Mouse (Mus musculus) heart, postnatal 0 days (tissue): ENCODE data around the gene Cyp19a1. TPM values are rescaled to one million over a fixed set of nuclear protein-coding genes. Genes with fewer than 3 reads are reported as not detected.

Experiments used
- ATAC-seq: fragments of 200-750 bp; cut with Nextera tagmentation; 2 replicates; pipeline ENCODE4 v1.8.0; 2017; ENCODE audit warnings: low read depth, moderate number of reproducible peaks, moderate library complexity; ENCODE audit not compliant: insufficient read depth
- DNase-seq: peaks from one replicate; pipeline ENCODE4 v3.0.0-alpha.2; 2016; ENCODE audit warnings: low spot score
- H3K27ac ChIP-seq: fragments of 300-500 bp; sonication (generic); 2 replicates; pipeline ENCODE4 v1.5.1; 2014; ENCODE audit warnings: low read depth, mild to moderate bottlenecking
- H3K27me3 ChIP-seq: fragments of 300-500 bp; sonication (generic); 2 replicates; pipeline ENCODE4 v1.6.1; 2014; ENCODE audit warnings: low read length, mixed read lengths; ENCODE audit not compliant: control insufficient read depth, insufficient read depth
- H3K36me3 ChIP-seq: fragments of 300-500 bp; sonication (generic); replicated peaks from 2 replicates; pipeline ENCODE4 v1.6.1; 2014; ENCODE audit warnings: low read length, mixed read lengths; ENCODE audit not compliant: control insufficient read depth, insufficient read depth
- H3K4me1 ChIP-seq: fragments of 300-500 bp; sonication (generic); 2 replicates; pipeline ENCODE4 v1.6.1; 2014; ENCODE audit warnings: antibody characterized with exemption; ENCODE audit not compliant: control insufficient read depth, insufficient read depth
- H3K4me2 ChIP-seq: fragments of 300-500 bp; sonication (generic); 2 replicates; pipeline ENCODE4 v1.6.1; 2014; ENCODE audit warnings: low read depth, mild to moderate bottlenecking, low read length, moderate library complexity
- H3K4me3 ChIP-seq: fragments of 300-500 bp; sonication (generic); 2 replicates; pipeline ENCODE4 v1.5.1; 2014; ENCODE audit warnings: low read depth, low read length
- H3K9ac ChIP-seq: fragments of 300-500 bp; sonication (generic); replicated peaks from 2 replicates; pipeline ENCODE4 v1.6.1; 2014; ENCODE audit warnings: low read depth, low read length, mixed read lengths
- H3K9me3 ChIP-seq: fragments of 300-500 bp; sonication (generic); replicated peaks from 2 replicates; pipeline ENCODE4 v1.6.1; 2016; ENCODE audit warnings: low read length; ENCODE audit not compliant: control insufficient read depth
- CTCF ChIP-seq: IDR thresholded peaks from 2 replicates; pipeline ENCODE4 v1.5.1; 2016; ENCODE audit warnings: antibody characterized with exemption, control low read depth, low read depth
- EP300 ChIP-seq: IDR thresholded peaks from 2 replicates; pipeline ENCODE4 v1.6.1; 2016; ENCODE audit warnings: antibody characterized with exemption, low read depth
- WGBS: fragments of 180-500 bp; shearing (Covaris S2); extraction: QIAGEN DNeasy Blood & Tissue Kit; methylation state at CpG from one replicate; pipeline ENCODE4 v1.1.7; 2014; 5-methylcytosine and 5-hydroxymethylcytosine counted together
- polyA plus RNA-seq: library from polyadenylated mRNA; unstranded; fragments of >200 nt; fragmentation: Nextera tagmentation; extraction: Ambion mirVana; gene quantifications from 2 replicates; pipeline ENCODE4 v1.2.1, GENCODE M21; 2015
- total RNA-seq: library from RNA; depleted of rRNA; stranded (reverse); fragments of >200 nt; gene quantifications from 2 replicates; pipeline ENCODE4 v1.2.3, GENCODE M21; 2014; ENCODE audit warnings: low replicate concordance; rRNA removed

The Cyp19a1 gene
- total and polyA plus RNA-seq, 2 experiments from 2014 or later = not detected

DNA sequence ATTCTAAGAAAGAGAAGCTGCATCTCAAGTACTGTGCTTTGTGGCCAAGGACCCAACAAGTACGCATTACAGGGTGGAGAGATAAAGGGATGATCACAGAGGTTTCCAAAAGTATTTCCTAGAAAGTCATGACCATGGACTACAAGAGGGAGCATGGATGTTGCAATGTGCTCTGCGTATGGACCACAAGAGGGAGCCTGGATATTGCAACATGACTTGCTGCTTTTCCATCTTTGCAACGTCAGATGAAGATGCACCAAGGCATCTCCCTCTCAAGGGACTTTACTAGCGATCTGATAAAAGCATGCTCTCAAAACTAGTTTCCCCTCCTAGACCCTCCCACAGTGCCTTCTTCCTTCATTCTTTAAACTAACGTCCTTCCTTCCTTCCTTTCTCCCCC lies 98.4 kb downstream of the Cyp19a1 start:
- Histone ChIP-seq H3K27me3 (no peaks in the 10 kb centered on the region), H3K9ac (no peak overlapping the region), H3K4me2 (no peak overlapping the region), H3K9me3 (no peaks in the 10 kb centered on the region), H3K4me1 (no peaks in the 10 kb centered on the region), H3K4me3 (no peak overlapping the region), H3K27ac (no peak overlapping the region), H3K36me3 (no peaks in the 10 kb centered on the region)
- WGBS = 39% methylated on average over 5 of the region's 5 CpGs
- ATAC-seq = no peak
- TF ChIP-seq CTCF (peak; percentile 58), EP300 (no peak)
- DNase-seq = no peak

DNA sequence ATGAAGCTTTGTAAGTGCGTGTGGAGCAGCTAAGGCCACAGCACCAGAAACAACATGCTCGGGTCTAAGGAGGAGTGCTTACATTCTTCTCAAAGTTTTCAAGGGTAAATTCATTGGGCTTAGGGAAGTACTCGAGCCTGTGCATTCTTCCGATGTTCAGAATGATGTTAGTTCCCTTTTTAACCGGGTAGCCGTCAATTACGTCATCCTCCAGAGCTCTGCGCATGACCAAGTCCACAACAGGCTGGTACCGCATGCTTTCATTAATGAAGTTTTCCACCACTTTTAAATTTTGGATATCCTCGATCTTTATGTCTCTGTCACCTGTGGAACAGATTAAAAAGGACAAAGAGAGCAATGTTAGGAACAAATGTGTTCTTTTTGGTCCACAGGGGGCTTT lies 99.5 kb downstream of the Cyp19a1 start:
- Histone ChIP-seq H3K4me2 (no peak overlapping the region), H3K9me3 (no peaks in the 10 kb centered on the region), H3K9ac (no peak overlapping the region), H3K27me3 (no peaks in the 10 kb centered on the region), H3K27ac (no peak overlapping the region), H3K36me3 (no peaks in the 10 kb centered on the region), H3K4me1 (no peaks in the 10 kb centered on the region), H3K4me3 (no peak overlapping the region)
- no peak for ATAC-seq
- 78% methylated on average over 10 of the region's 10 CpGs for WGBS
- no peak for TF ChIP-seq EP300
- DNase-seq = no peak

DNA sequence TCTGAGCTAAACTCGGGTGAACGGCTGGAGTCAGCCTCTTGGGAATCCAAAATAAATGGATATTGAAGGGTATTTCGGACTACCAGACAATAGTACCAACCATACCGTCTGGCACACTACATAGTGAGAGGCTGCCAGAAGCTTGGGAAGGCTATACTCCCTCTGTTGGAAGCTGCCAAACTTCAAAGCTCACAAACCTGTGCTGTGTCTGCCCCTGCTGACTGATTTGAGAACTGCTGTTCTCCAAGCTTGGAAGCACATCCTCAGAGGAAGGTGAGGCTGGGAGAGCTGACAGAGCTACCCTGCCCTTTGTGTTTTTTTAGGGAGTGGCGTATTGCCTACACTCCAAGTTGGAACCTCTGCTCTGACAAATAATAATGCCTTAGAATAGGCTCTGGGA lies 104.8 kb downstream of the Cyp19a1 start:
- Histone ChIP-seq H3K27ac (no peak overlapping the region), H3K4me1 (no peaks in the 10 kb centered on the region), H3K27me3 (no peaks in the 10 kb centered on the region), H3K4me2 (no peak overlapping the region), H3K36me3 (no peaks in the 10 kb centered on the region), H3K9ac (no peak overlapping the region), H3K9me3 (no peaks in the 10 kb centered on the region), H3K4me3 (no peak overlapping the region)
- WGBS = 67% methylated on average over 5 of the region's 5 CpGs
- ATAC-seq (no peak), DNase-seq (no peak)
- TF ChIP-seq EP300 (no peak), CTCF (no peak)

- H3K9ac ChIP-seq = no peak overlapping the region
- H3K36me3 ChIP-seq = no peaks in the 10 kb centered on the region
- H3K9me3 ChIP-seq = no peaks in the 10 kb centered on the region
- no peaks in the 10 kb centered on the region for H3K27me3 ChIP-seq
- no peak overlapping the region for H3K4me3 ChIP-seq
- no peak overlapping the region for H3K27ac ChIP-seq
- H3K4me1 ChIP-seq = no peaks in the 10 kb centered on the region
- DNase-seq (no peak), ATAC-seq (no peak)
- TF ChIP-seq CTCF (no peak), EP300 (no peak)
- WGBS = 70% methylated on average over 5 of the region's 5 CpGs
- no peak overlapping the region for H3K4me2 ChIP-seq
Observed at GRCm38 (mm10) chr9:54153679-54154078, 114.2 kb downstream of the Cyp19a1 start.

DNA sequence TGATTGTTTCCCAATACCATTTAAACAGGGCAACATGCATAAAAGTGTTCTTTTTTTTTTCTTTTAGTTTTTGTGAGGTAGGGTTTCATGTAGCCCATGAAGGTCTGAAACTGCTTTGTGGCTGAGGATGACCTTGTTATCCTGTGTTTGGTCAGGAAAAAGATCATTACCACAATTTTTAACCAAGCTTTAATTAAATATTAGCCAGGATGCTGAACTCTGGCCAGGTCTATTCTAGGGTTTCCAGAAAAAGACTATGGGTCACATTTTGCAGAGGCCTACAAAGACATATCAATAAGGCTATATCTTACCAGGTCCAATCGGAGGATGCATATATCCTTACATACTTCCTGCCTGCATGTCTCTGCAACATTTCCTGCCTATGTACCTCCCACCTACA lies 128.7 kb downstream of the Cyp19a1 start:
- no peak for ATAC-seq
- no peak for TF ChIP-seq EP300
- no peak for TF ChIP-seq CTCF

More for the DNA sequence above, 128.7 kb downstream of the Cyp19a1 start:
- Histone ChIP-seq H3K4me2 (no peak overlapping the region), H3K9me3 (no peaks in the 10 kb centered on the region), H3K27me3 (no peaks in the 10 kb centered on the region), H3K4me3 (no peak overlapping the region), H3K4me1 (no peaks in the 10 kb centered on the region), H3K9ac (no peak overlapping the region), H3K27ac (no peak overlapping the region), H3K36me3 (no peaks in the 10 kb centered on the region)
- 66% methylated on average over 1 of the region's 1 CpGs for WGBS
- no peak for DNase-seq

Other genes with a start within 250 kb of the Cyp19a1 start
- gene Tnfaip8l3, start 199.7 kb downstream of the Cyp19a1 start, total RNA-seq = 0.19 and 0.27 TPM in 2 replicates
- gene Tnfaip8l3, start 199.7 kb downstream of the Cyp19a1 start, polyA plus RNA-seq = 0.33 and 0.90 TPM in 2 replicates
- not detected in 2 replicates for gene Gldn, start 18.4 kb upstream of the Cyp19a1 start, total RNA-seq
- gene Gldn, start 18.4 kb upstream of the Cyp19a1 start, polyA plus RNA-seq = not detected in 2 replicates
- 12.6 and 26.6 TPM in 2 replicates for gene Dmxl2, start 233.5 kb upstream of the Cyp19a1 start, total RNA-seq
- gene Dmxl2, start 233.5 kb upstream of the Cyp19a1 start, polyA plus RNA-seq = 4.4 and 4.8 TPM in 2 replicates